Mouse (Mus musculus) ES-E14 (cell line): Measurements from ENCODE around the gene Ms4a4d. TPM values are rescaled to one million over a fixed set of nuclear protein-coding genes. Genes with fewer than 3 reads are reported as not detected.
"Not testable (repeated sequence)": the region's sequence is repeated elsewhere in the genome, so short reads cannot be mapped to it uniquely, and the experiment has no call there.

ENCODE experiments used
- DNase-seq: peaks from one replicate; pipeline ENCODE4 v3.0.0-alpha.2; 2013; ENCODE audit warnings: low read depth, low spot score
- H3K27ac ChIP-seq: 2 replicates; pipeline ENCODE4 v1.5.1; 2012; ENCODE audit warnings: low read depth, mild to moderate bottlenecking, low read length, moderate library complexity, mixed read lengths; ENCODE audit not compliant: poor library complexity, insufficient read depth, severe bottlenecking
- H3K36me3 ChIP-seq: 2 replicates; pipeline ENCODE4 v1.6.1; 2012; ENCODE audit warnings: mild to moderate bottlenecking, low read length, moderate library complexity, mixed read lengths; ENCODE audit not compliant: control insufficient read depth, poor library complexity, insufficient read depth, severe bottlenecking
- H3K4me1 ChIP-seq, 2 experiments: fragments of 150-350 bp in 1 of 2; sonication (generic) in 1 of 2; 2 replicates each; pipeline ENCODE4 v1.6.1; 2012; ENCODE audit warnings: low read length in 2 of 2, mild to moderate bottlenecking in 1 of 2, mixed read lengths in 1 of 2; ENCODE audit not compliant: control insufficient read depth in 2 of 2, insufficient read depth in 2 of 2, poor library complexity in 1 of 2
- H3K4me3 ChIP-seq, 2 experiments: fragments of 150-350 bp in 1 of 2; sonication (generic) in 1 of 2; 2 replicates each; pipeline ENCODE4 v1.5.1; 2012; ENCODE audit warnings: low read length in 2 of 2, low read depth in 1 of 2, mild to moderate bottlenecking in 1 of 2, mixed read lengths in 1 of 2; ENCODE audit not compliant: insufficient read depth in 1 of 2, poor library complexity in 1 of 2, severe bottlenecking in 1 of 2
- H3K9ac ChIP-seq: 2 replicates; pipeline ENCODE4 v1.6.1; 2012; ENCODE audit warnings: low read depth, mild to moderate bottlenecking, low read length, mixed read lengths; ENCODE audit not compliant: poor library complexity, insufficient read depth, severe bottlenecking
- H3K9me3 ChIP-seq: fragments of 150-350 bp; sonication (generic); 2 replicates; pipeline ENCODE4 v1.6.1; 2012; ENCODE audit warnings: low read depth, mild to moderate bottlenecking, low read length; ENCODE audit not compliant: control insufficient read depth, insufficient read depth
- CHD2 ChIP-seq: IDR thresholded peaks from 2 replicates; pipeline ENCODE4 v1.6.1; 2014; ENCODE audit warnings: mild to moderate bottlenecking, low read depth, low read length, inconsistent platforms
- HCFC1 ChIP-seq: IDR thresholded peaks from 2 replicates; pipeline ENCODE4 v1.6.1; 2012; ENCODE audit warnings: low read length, inconsistent platforms, borderline replicate concordance; ENCODE audit not compliant: insufficient read depth
- MAFK ChIP-seq: IDR thresholded peaks from 2 replicates; pipeline ENCODE4 v1.6.1; 2014; ENCODE audit warnings: mild to moderate bottlenecking, low read depth, low read length, inconsistent platforms; ENCODE audit not compliant: insufficient read depth
- ZC3H11A ChIP-seq: IDR thresholded peaks from 2 replicates; pipeline ENCODE4 v1.6.1; 2012; ENCODE audit warnings: low read depth, mild to moderate bottlenecking, inconsistent platforms, low read length, borderline replicate concordance
- ZNF384 ChIP-seq: IDR thresholded peaks from 2 replicates; pipeline ENCODE4 v1.6.1; 2012; ENCODE audit warnings: low read depth, low read length, inconsistent platforms
- in situ Hi-C, 2 experiments: fragments of 600-800 bp; cut with MboI; formaldehyde crosslinking; loops; one replicate each; pipeline ENCODE4 v1.15.1; 2025; ENCODE audit warnings: low sequenced_read_pairs in 2 of 2, inconsistent platforms in 1 of 2; ENCODE audit not compliant: unreplicated experiment in 2 of 2
- total RNA-seq: library from RNA; depleted of rRNA; stranded (reverse); fragments of 300-350 nt; gene quantifications from 2 replicates; pipeline ENCODE4 v1.2.3, GENCODE M21; 2012

Gene Ms4a4d
- total RNA-seq, 1 experiment, result 1.8 TPM

DNA sequence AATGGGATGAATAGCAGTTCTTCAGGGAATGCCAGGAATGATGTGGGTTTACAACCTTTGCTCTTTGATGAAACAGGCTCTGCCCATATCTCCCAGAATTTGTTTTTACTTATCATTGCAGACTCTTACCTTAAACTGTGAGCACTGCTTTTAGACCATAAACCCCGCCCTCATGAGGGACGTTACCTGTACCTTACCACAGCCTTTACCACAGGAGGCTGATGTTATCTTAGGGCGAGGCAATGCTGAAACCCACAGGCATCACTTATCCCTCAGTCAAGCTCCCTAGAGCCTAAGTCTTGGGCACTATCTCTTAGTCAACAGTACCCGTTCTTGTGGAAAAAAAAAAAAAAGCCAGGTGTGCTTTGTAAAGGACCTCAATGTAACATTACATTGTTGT lies 19.8 kb upstream of the Ms4a4d start:
- in situ Hi-C loops, result no loop called here

DNA sequence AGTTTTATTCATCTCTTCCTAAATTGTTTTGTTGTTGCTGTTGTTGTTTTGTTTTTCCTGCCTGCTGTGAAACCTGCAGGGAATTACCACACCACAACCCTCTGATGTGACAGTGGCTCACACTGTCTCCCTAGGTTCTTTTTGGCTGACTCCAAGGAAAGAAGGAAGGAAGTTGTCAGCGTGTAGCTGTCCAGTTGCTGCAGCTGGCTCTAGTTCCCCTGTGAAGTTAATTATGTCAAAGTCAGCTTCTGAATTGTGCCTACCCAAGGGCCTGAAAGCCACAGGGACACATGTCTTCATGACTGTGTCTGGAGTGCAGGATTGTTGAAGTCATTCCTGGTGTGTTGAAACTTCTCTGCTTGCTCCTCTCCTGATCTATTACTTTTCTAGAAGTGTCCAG lies 19.2 kb upstream of the Ms4a4d start:
- in situ Hi-C loops, DNase-seq, H3K9ac ChIP-seq: not testable (repeated sequence)

More for the DNA sequence above, 19.8 kb upstream of the Ms4a4d start:
- no peak overlapping the region for H3K9ac ChIP-seq
- no peaks in the 10 kb centered on the region for H3K36me3 ChIP-seq
- TF ChIP-seq MAFK (no peak), ZNF384 (no peak), HCFC1 (no peak), ZC3H11A (no peak), CHD2 (no peak)
- DNase-seq, result no peak
- no peaks in the 10 kb centered on the region for H3K4me1 ChIP-seq
- H3K27ac ChIP-seq, result no peak overlapping the region
- H3K9me3 ChIP-seq, result no peaks in the 10 kb centered on the region
- H3K4me3 ChIP-seq, result no peak overlapping the region

GRCm38 (mm10) chr19:11518356-11518755 lies 18.2 kb upstream of the Ms4a4d start:
- H3K4me1 ChIP-seq, DNase-seq, H3K36me3 ChIP-seq, H3K9me3 ChIP-seq, in situ Hi-C loops, H3K9ac ChIP-seq, H3K4me3 ChIP-seq, H3K27ac ChIP-seq: not testable (repeated sequence)

More for the DNA sequence above, 19.2 kb upstream of the Ms4a4d start:
- H3K4me3 ChIP-seq, H3K27ac ChIP-seq, H3K36me3 ChIP-seq, H3K9me3 ChIP-seq, H3K4me1 ChIP-seq: not testable (repeated sequence)

GRCm38 (mm10) chr19:11520146-11520545 lies 16.5 kb upstream of the Ms4a4d start:
- no peak for DNase-seq
- no peak overlapping the region for H3K27ac ChIP-seq
- TF ChIP-seq MAFK (no peak), HCFC1 (no peak), CHD2 (no peak), ZNF384 (no peak), ZC3H11A (no peak)
- no peaks in the 10 kb centered on the region for H3K9me3 ChIP-seq
- no peaks in the 10 kb centered on the region for H3K36me3 ChIP-seq
- in situ Hi-C loops, result no loop called here
- no peak overlapping the region for H3K4me3 ChIP-seq
- no peak overlapping the region for H3K9ac ChIP-seq
- no peaks in the 10 kb centered on the region for H3K4me1 ChIP-seq

GRCm38 (mm10) chr19:11533421-11533820 lies 3.2 kb upstream of the Ms4a4d start:
- peaks cover 0 to 6% of the 10 kb centered on the region in 2 experiments; a peak in 1 of 4 replicates for H3K4me1 ChIP-seq
- TF ChIP-seq CHD2 (no peak), ZNF384 (no peak), MAFK (no peak), ZC3H11A (no peak), HCFC1 (no peak)
- H3K4me3 ChIP-seq, result no peak overlapping the region
- H3K9me3 ChIP-seq, result no peaks in the 10 kb centered on the region
- no peaks in the 10 kb centered on the region for H3K36me3 ChIP-seq
- in situ Hi-C loops, result no loop called here
- no peak overlapping the region for H3K9ac ChIP-seq
- H3K27ac ChIP-seq, result no peak overlapping the region
- no peak for DNase-seq
